Mouse (Mus musculus) ES-CJ7 (cell line): Measurements from ENCODE around the gene Magea2.
"Not testable (repeated sequence)": the region's sequence is repeated elsewhere in the genome, so short reads cannot be mapped to it uniquely, and the experiment has no call there.

Experiments used
- DNase-seq: peaks from one replicate; pipeline ENCODE4 v3.0.0; 2011; ENCODE audit warnings: low read depth, low spot score

The Magea2 gene

GRCm38 (mm10) chrX:155093566-155093965 is at the start of gene Magea2:
Gene Magea2, minus strand, starts transcription at chrX:155093666.
- not testable (repeated sequence) for DNase-seq

DNA sequence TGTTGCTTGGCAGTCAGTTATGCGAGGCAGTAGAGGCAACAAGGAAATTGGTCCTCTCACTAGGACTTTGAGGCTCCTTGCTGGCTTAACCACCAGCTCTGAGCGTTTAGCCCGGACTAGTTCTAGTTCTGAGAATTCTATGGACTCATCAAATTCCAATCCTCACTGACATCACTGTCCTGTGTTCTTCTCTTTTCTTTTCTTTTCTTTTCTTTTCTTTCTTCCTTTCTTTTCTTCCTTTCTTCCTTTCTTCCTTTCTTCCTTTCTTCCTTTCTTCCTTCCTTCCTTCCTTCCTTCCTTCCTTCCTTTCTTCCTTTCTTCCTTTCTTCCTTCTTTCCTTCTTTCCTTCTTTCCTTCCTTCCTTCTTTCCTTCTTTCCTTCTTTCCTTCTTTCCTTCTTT is 34.8 kb upstream of the Magea2 start, which contains the start of gene Cldn34b2:
TSS of gene Cldn34b2 (minus strand) at position 101 of the 400 bp plus-strand sequence.
- DNase-seq, result not testable (repeated sequence)

DNA sequence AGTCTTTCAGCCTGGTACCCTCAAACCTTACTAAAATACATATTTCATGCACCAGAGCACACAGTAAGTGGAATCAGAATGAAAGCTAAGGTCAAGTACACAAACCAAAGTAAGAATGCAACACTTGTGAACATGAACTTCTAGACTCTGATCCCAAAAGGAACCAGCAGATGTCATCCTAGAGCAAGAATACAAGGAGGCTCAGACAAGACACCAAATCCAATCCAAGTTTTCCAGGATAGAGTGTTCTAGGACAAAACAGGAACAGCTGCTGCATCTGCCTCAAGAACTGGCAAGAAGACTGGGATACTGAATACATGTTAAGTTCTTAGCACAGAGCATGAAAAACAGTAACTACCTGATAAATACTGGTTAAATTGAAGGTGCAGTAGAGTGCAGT is 4.6 kb upstream of the Magea2 start:
- DNase-seq, result peak; percentile 10

- not testable (repeated sequence) for DNase-seq
These were observed 3.8 kb downstream of the Magea2 start, which contains the start of gene Magea1 for GRCm38 (mm10) chrX:155089693-155090092. Gene Magea1, minus strand, starts transcription at chrX:155089793.

- DNase-seq, result not testable (repeated sequence)
These were observed 30.4 kb downstream of the Magea2 start, which contains the start of gene Magea5 for GRCm38 (mm10) chrX:155063045-155063444. Gene Magea5, minus strand, starts transcription at chrX:155063145.

DNA sequence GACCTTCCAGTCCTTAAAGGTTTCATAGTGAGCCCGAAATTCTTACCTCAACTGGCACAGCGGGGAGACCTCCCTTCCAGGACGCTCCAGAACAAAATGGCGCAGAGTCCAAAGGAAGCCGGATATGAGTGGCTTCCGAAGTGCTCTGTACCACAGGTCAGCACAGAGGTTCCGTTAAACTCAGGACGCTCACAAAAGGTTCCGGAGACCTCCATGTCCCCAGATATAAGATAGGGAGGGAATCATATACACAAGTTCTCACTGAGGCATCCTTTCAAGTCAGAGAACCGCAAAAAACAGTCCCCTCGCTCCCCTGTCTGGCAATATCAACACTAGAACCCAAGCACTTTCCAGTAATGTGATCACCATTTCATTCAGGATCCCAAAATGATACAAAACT is 97.7 kb downstream of the Magea2 start, which contains the start of gene Magea8:
TSS of gene Magea8 (minus strand) at position 101 of the 400 bp plus-strand sequence.
- not testable (repeated sequence) for DNase-seq
